Mouse (Mus musculus) thymus, adult 2 months (tissue): Measurements from ENCODE around the gene Igsf11. TPM values are rescaled to one million over a fixed set of nuclear protein-coding genes. Genes with fewer than 3 reads are reported as not detected.

Source experiments
- DNase-seq: peaks from one replicate; pipeline ENCODE4 v3.0.0; 2021
- H3K27ac ChIP-seq: fragments of 200-500 bp; 2 replicates; pipeline ENCODE4 v1.5.1; 2012; ENCODE audit warnings: low read length, control low read depth; ENCODE audit not compliant: control insufficient read depth, insufficient read depth
- H3K27me3 ChIP-seq: fragments of 200-500 bp; 2 replicates; pipeline ENCODE4 v1.6.1; 2012; ENCODE audit warnings: mild to moderate bottlenecking, low read length, moderate library complexity, mixed read lengths; ENCODE audit not compliant: control insufficient read depth, insufficient read depth
- H3K36me3 ChIP-seq: fragments of 200-500 bp; 2 replicates; pipeline ENCODE4 v1.6.1; 2012; ENCODE audit warnings: mild to moderate bottlenecking, low read length, moderate library complexity; ENCODE audit not compliant: control insufficient read depth, insufficient read depth
- H3K4me1 ChIP-seq: fragments of 200-500 bp; replicated peaks from 2 replicates; pipeline ENCODE4 v1.6.1; 2012; ENCODE audit warnings: low read length; ENCODE audit not compliant: control insufficient read depth, insufficient read depth
- H3K4me3 ChIP-seq: fragments of 200-500 bp; 2 replicates; pipeline ENCODE4 v1.5.1; 2012; ENCODE audit warnings: mild to moderate bottlenecking, low read length, control low read depth, moderate library complexity; ENCODE audit not compliant: control insufficient read depth, insufficient read depth
- CTCF ChIP-seq: fragments of 200-500 bp; IDR thresholded peaks from 2 replicates; pipeline ENCODE4 v1.5.1; 2012; ENCODE audit warnings: mild to moderate bottlenecking, control low read depth, low read length, moderate library complexity, borderline replicate concordance; ENCODE audit not compliant: control insufficient read depth, poor library complexity, insufficient read depth; ENCODE audit errors: extremely low read depth
- POLR2A ChIP-seq: fragments of 200-500 bp; IDR thresholded peaks from 2 replicates; pipeline ENCODE4 v1.6.1; 2012; ENCODE audit warnings: mild to moderate bottlenecking, low read length, control low read depth, moderate library complexity; ENCODE audit not compliant: control insufficient read depth, poor library complexity, insufficient read depth; ENCODE audit errors: extremely low read depth
- WGBS: fragments of 180-500 bp; shearing (Covaris S2); methylation state at CpG from one replicate; pipeline ENCODE4 v1.1.7; 2018; 5-methylcytosine and 5-hydroxymethylcytosine counted together
- polyA plus RNA-seq: library from polyadenylated mRNA; depleted of rRNA; stranded (reverse); fragments of >200 nt; gene quantifications from 2 replicates; pipeline ENCODE4 v1.2.3, GENCODE M21; 2012

Igsf11 gene
- polyA plus RNA-seq, 1 experiment: 0.09 TPM

DNA sequence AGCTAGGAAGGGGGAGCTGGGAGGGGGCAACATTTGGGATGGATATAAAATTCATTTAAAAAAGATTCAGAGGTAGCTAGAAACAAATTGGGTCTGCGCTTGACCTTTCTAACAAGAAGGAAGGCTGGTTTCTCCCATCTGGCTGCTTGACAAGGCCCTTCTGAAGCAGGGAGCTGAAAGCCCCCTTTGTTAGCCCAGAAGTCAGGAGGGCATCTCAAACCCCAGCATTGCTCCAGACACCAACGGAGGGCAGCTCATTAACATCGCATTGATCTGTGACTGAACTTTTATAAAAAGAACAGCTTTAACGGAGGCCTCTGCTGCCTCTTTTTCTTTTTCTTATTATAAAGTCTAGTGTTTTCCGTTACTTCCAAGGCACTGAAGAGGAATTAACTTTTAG, 151.9 kb downstream of the Igsf11 start:
- 88% methylated on average over 5 of the region's 5 CpGs for WGBS
- no peaks in the 10 kb centered on the region for H3K36me3 ChIP-seq
- H3K27ac ChIP-seq: no peak overlapping the region
- no peak overlapping the region for H3K4me3 ChIP-seq
- no peaks in the 10 kb centered on the region for H3K4me1 ChIP-seq
- H3K27me3 ChIP-seq: no peaks in the 10 kb centered on the region
- TF ChIP-seq CTCF (no peak), POLR2A (no peak)
- no peak for DNase-seq

DNA sequence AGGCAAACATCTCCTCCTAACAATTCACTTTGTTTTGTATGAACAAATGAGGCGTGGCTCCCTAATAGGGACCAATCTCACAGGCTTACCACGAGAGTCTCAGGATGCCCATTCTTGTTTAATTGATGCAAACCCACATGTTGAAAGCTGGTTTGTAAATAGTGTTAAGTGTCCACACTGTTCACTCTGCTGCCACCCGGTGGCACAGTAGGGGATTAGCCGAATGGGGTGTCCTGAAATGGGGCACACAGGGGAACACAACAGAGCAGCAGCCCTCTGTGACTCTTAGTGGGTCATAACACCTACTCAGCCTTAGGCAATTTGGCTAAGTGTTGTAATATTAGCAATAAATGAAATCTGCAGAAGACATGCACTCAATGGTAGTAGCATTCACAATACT, 156.4 kb downstream of the Igsf11 start:
- Histone ChIP-seq H3K27me3 (no peaks in the 10 kb centered on the region), H3K27ac (no peak overlapping the region), H3K4me1 (no peaks in the 10 kb centered on the region), H3K4me3 (no peak overlapping the region), H3K36me3 (no peaks in the 10 kb centered on the region)
- DNase-seq: peak; percentile 12
- no peak for TF ChIP-seq CTCF
- no peak for TF ChIP-seq POLR2A
- WGBS: 6% methylated on average over 4 of the region's 4 CpGs

DNA sequence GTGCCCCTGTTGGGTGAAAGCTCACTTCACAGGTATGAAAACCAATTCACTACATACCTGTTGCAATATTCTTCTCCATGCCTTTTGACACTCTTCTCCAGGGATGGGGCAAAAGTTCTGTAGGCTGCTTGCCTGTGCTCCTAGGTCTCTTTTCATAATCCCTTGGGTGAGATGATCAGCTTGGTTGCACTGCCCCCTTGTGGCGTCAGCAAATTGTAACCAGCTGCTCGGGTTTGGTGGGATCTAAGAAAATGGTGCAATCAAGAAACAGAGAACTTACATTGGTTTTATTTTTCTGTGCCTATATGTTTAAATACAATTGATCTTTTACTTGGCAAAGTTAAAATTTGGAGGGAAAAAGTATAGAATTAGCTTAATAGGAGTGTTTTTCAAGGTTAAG, 160.5 kb downstream of the Igsf11 start:
- DNase-seq: peak; percentile 21
- TF ChIP-seq POLR2A (no peak), CTCF (no peak)
- 1% methylated on average over 2 of the region's 2 CpGs for WGBS
- no peaks in the 10 kb centered on the region for H3K27me3 ChIP-seq
- H3K4me1 ChIP-seq: no peaks in the 10 kb centered on the region
- no peak overlapping the region for H3K4me3 ChIP-seq
- no peak overlapping the region for H3K27ac ChIP-seq
- no peaks in the 10 kb centered on the region for H3K36me3 ChIP-seq

DNA sequence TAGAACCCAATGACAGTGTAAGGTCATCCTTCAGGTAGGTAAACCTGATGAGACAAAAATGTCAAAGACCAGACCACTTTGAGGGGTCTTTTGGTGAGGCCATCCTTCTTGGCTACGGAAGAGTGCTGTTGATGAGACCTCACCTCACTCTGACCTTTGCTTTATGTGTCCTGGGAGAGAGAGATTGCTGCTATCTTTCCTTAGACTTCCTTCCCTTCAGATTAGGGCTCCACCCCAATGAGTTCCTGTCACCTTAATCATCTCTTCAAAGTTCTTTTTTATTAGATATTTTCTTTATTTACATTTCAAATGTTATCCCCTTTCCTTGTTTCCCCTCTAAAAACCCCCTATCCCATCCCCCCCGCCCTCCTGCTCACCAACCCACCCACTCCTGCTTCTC, 161.3 kb downstream of the Igsf11 start:
- Histone ChIP-seq H3K36me3 (no peaks in the 10 kb centered on the region), H3K4me1 (no peaks in the 10 kb centered on the region), H3K27ac (no peak overlapping the region), H3K4me3 (no peak overlapping the region), H3K27me3 (no peaks in the 10 kb centered on the region)
- no peak for TF ChIP-seq CTCF
- no peak for TF ChIP-seq POLR2A
- WGBS: 71% methylated on average over 2 of the region's 2 CpGs
- DNase-seq: no peak

DNA sequence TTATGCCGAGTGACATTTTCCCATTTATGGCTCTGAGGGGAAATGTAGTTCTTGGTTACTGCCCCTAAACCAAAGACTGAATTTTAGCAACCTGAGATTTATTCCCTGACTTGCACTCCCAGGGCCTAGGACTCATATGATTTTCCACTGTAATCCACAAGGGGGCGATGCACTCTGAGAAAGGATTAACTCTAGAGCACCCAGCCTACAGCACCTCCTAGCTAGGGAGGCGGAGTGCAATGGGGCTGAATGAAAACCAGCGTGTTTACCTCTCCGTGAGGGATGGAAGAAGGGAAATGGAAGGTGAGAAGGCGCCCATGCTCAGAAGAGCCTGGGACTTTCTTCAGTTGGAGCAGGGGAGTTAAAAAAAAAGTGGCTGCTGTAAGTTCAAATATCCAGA, 163.6 kb downstream of the Igsf11 start:
- Histone ChIP-seq H3K4me1 (no peaks in the 10 kb centered on the region), H3K4me3 (no peak overlapping the region), H3K27ac (no peak overlapping the region), H3K36me3 (no peaks in the 10 kb centered on the region), H3K27me3 (no peaks in the 10 kb centered on the region)
- WGBS: 22% methylated on average over 6 of the region's 6 CpGs
- no peak for TF ChIP-seq POLR2A
- no peak for TF ChIP-seq CTCF
- no peak for DNase-seq

DNA sequence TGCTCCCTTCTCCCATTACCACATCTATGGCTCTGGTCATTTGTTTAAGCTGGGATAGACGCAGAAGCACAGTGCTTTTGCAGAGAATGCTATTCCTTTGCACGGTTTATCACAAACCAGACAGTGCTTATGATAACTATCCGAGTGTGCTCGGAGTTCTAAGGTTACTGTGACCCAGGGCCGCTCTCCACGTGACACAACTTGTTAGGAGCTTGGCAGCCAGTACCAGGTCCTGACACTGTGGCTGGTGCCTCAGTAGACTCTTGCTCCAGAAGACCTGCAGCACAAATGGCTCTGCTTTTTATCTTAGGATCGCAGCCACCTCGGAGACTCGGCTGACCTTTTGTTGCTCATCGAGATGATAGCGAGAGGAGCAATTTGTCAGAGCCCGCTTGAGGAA, 164.5 kb downstream of the Igsf11 start:
- TF ChIP-seq CTCF: no peak
- TF ChIP-seq POLR2A: no peak
- no peak overlapping the region for H3K4me3 ChIP-seq
- no peak for DNase-seq
- WGBS: 69% methylated on average over 12 of the region's 12 CpGs
- no peaks in the 10 kb centered on the region for H3K36me3 ChIP-seq
- no peaks in the 10 kb centered on the region for H3K27me3 ChIP-seq
- no peak overlapping the region for H3K27ac ChIP-seq
- no peaks in the 10 kb centered on the region for H3K4me1 ChIP-seq

DNA sequence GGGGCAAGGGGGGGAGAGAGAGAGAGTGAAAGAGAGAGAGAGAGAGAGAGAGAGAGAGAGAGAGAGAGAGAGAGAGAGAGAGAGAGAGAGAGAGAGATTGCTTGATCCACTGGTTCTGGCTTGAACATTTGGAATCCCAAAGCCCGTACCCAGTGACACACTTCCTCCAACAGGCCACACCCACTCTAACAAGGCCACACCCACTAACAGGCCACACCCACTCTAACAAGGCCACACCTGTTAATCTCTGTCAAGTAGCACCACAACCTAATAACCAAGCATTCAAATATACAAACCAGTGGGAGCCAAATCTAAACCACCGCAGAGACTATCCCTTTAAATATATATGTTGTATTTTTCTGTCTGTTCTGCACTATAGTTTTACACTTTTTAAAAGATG, 166.4 kb downstream of the Igsf11 start:
- no peak for DNase-seq
- Histone ChIP-seq H3K27ac (no peak overlapping the region), H3K4me3 (no peak overlapping the region), H3K36me3 (no peaks in the 10 kb centered on the region), H3K4me1 (no peaks in the 10 kb centered on the region), H3K27me3 (no peaks in the 10 kb centered on the region)
- TF ChIP-seq CTCF: no peak
- TF ChIP-seq POLR2A: no peak
- WGBS: 100% methylated on average over 2 of the region's 2 CpGs
